Mouse (Mus musculus): ENCODE measurements around the gene Fads3.

DNA sequence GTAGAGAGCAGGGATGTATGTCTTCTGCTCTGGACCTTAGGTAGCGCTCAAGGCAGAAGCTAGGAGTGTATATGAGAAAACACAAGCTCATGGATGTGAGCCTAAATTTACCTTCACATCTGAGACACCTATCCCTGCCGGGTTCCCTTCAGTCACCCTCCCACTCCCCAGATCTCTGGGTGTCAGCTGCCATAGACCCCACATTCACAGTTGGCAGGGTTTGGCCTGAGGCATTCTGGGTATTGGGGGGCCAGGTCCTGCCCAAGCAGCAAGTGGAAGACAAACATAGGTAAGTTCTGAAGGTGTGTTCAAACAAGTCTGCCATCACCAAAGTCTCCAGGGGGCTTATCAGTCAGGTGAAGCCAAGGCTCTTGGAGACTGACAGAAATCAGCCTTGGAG lies 20.3 kb downstream of the Fads3 start:
- TF ChIP-seq CTCF (IDR thresholded peaks at IDR 0.05; ENCODE audit: low read depth, low read length) (no peak), GATA1 (IDR thresholded peaks at IDR 0.05; ENCODE audit: borderline replicate concordance, low read length) (no peak)
